Mouse (Mus musculus): ENCODE measurements around the gene Nlgn2.

DNA sequence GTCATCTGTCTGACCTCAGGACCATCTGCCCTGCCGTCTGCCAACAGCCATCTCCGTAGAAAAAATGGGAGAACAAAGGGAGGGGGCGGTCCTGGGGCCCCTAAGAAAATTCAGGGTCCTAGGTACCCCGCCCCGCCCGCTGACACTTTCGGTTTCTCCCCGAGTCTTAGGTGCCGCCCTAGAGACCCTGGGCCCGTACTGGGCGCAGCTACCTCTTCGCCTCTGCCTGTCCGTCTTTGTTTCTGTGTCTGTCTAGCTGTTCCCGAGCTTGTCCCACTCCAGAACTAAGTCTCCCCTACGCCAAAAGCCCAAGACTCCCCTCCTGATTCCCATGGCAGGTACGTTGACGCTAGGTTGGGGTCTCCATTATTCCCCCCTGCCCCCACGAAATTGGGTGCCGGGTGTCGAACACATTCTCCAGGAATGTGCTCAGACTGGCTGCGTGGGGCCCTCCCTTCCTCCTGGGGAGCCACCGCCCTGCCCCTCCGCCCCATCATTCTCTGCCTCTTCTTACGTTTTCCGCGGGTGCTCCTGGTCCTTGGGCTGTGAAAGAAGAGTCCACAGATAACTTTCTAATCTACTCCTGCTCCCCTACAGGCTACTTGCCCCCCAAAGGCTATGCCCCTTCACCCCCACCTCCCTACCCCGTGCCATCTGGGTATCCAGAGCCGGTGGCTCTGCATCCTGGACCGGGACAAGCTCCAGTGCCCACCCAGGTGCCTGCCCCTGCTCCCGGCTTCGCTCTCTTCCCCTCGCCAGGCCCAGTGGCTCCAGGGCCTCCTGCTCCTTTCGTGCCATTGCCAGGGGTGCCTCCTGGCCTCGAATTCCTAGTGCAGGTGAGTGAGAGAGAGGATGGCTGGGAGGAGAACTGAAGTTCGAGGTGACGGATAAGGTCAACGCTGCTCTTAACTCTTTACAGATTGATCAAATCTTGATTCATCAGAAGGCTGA lies 9.4 kb upstream of the Nlgn2 start:
- TF ChIP-seq EP300 (IDR thresholded peaks at IDR 0.05; ENCODE audit: insufficient read depth, low read depth, low read length) (no peak), CTCF (IDR thresholded peaks at IDR 0.05; ENCODE audit: low read depth, low read length) (no peak)

Measured in ES-Bruce4 (cell line).